Mouse (Mus musculus) heart, adult 2 months (tissue): ENCODE measurements around the gene Fam222a. TPM values are rescaled to one million over a fixed set of nuclear protein-coding genes. Genes with fewer than 3 reads are reported as not detected.

Experiments used
- DNase-seq, 2 experiments: peaks; one replicate each; pipeline ENCODE4 v3.0.0; 2021
- H3K27ac ChIP-seq: fragments of 200-600 bp; 2 replicates; pipeline ENCODE4 v1.8.1; 2022
- H3K27me3 ChIP-seq: fragments of 200-500 bp; 2 replicates; pipeline ENCODE4 v1.6.1; 2012; ENCODE audit warnings: mild to moderate bottlenecking, low read length, inconsistent platforms, mixed read lengths; ENCODE audit not compliant: control insufficient read depth, insufficient read depth
- H3K36me3 ChIP-seq: fragments of 200-500 bp; 2 replicates; pipeline ENCODE4 v1.6.1; 2012; ENCODE audit warnings: low read length, inconsistent platforms; ENCODE audit not compliant: control insufficient read depth, insufficient read depth
- H3K4me1 ChIP-seq: fragments of 200-500 bp; 2 replicates; pipeline ENCODE4 v1.6.1; 2011; ENCODE audit warnings: low read length; ENCODE audit not compliant: control insufficient read depth, insufficient read depth
- H3K4me3 ChIP-seq: fragments of 200-600 bp; 2 replicates; pipeline ENCODE4 v1.8.1; 2022
- H3K79me2 ChIP-seq: fragments of 200-500 bp; replicated peaks from 2 replicates; pipeline ENCODE4 v1.6.1; 2012; ENCODE audit warnings: mild to moderate bottlenecking, inconsistent platforms, low read length, moderate library complexity, mixed read lengths; ENCODE audit not compliant: control insufficient read depth, insufficient read depth
- H3K9ac ChIP-seq: fragments of 200-500 bp; 2 replicates; pipeline ENCODE4 v1.6.1; 2012; ENCODE audit warnings: low read depth, mild to moderate bottlenecking, control low read depth, inconsistent platforms, low read length, mixed read lengths
- CTCF ChIP-seq: fragments of 200-600 bp; IDR thresholded peaks from 2 replicates; pipeline ENCODE4 v1.8.1; 2022; ENCODE audit warnings: antibody characterized with exemption, mild to moderate bottlenecking, moderate library complexity
- EP300 ChIP-seq: fragments of 200-500 bp; IDR thresholded peaks from 2 replicates; pipeline ENCODE4 v1.6.1; 2011; ENCODE audit warnings: low read depth, low read length, control low read depth; ENCODE audit not compliant: insufficient read depth
- POLR2A ChIP-seq: fragments of 200-500 bp; IDR thresholded peaks from 2 replicates; pipeline ENCODE4 v1.6.1; 2011; ENCODE audit warnings: mild to moderate bottlenecking, low read depth, low read length, control low read depth; ENCODE audit not compliant: insufficient read depth
- WGBS: fragments of 180-500 bp; shearing (Covaris S2); methylation state at CpG from one replicate; pipeline ENCODE4 v1.1.7; 2018; 5-methylcytosine and 5-hydroxymethylcytosine counted together
- intact Hi-C: fragments of 180-260 bp; cut with DNase I; formaldehyde crosslinking; loops from one replicate; pipeline ENCODE4 v1.15.1; 2025
- polyA plus RNA-seq: library from polyadenylated mRNA; depleted of rRNA; stranded (reverse); fragments of >200 nt; gene quantifications from 2 replicates; pipeline ENCODE4 v1.2.3, GENCODE M21; 2012
- total RNA-seq, 2 experiments: library from RNA; stranded (reverse); gene quantifications; 2 replicates each; pipeline ENCODE4 v1.2.3; 2021

The Fam222a gene
- total and polyA plus RNA-seq, 3 experiments: 2.1 to 5.0 (median 2.8) TPM

DNA sequence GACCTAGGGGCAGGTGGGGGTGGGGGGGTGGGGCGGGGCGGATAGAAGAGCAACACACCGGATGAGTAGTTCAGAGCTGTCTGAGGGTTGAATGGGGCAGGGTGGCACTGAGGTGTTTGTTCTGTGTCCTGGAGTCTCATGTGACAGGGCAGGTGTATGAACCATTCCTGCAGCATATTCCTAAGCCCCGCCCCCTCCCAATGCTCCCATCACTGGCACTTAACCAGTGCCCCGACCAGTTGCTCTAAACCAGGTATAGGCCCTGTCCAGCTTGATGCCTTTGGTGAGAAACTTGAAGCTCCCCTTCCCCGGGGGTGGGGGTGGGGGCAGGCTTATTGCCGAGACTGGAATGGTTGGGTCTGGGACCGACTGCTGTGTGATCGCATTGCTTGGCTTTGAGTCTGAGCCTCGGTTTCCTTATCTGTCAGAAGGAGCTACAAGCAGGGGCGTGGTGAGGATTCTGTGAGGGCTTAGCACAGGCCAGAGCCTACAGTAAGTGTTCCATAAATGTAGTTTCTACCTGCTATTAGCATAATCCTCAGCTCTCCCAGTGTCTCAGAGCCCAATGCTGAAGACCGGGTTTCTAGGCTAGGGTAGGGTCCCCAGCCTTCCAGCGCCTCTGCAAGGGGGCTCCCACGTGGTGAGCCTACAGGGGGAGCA lies 3.1 kb downstream of the Fam222a start:
- Histone ChIP-seq H3K27ac (no peak overlapping the region), H3K27me3 (no peaks in the 10 kb centered on the region), H3K36me3 (no peaks in the 10 kb centered on the region), H3K4me1 (peaks cover 5% of the 10 kb centered on the region), H3K4me3 (no peak overlapping the region), H3K79me2 (no peaks in the 10 kb centered on the region), H3K9ac (no peak overlapping the region)
- DNase-seq: no peak
- 21% methylated on average over 14 of the region's 14 CpGs for WGBS
- intact Hi-C loops: no loop called here
- TF ChIP-seq EP300 (no peak), CTCF (no peak), POLR2A (no peak)

- WGBS: 12% methylated on average over 39 of the region's 39 CpGs
- no peak overlapping the region; the same call in 1 of the 2 replicates for H3K4me3 ChIP-seq
- H3K9ac ChIP-seq: no peak overlapping the region
- H3K27me3 ChIP-seq: no peaks in the 10 kb centered on the region
- DNase-seq: no peak
- no peak overlapping the region for H3K27ac ChIP-seq
- H3K79me2 ChIP-seq: no peaks in the 10 kb centered on the region
- no peak for TF ChIP-seq CTCF
- no peak for TF ChIP-seq EP300
- TF ChIP-seq POLR2A: no peak
- intact Hi-C loops: no loop called here
- peaks cover 5% of the 10 kb centered on the region for H3K4me1 ChIP-seq
- no peaks in the 10 kb centered on the region for H3K36me3 ChIP-seq
Observed at GRCm38 (mm10) chr5:114571451-114572030, 3.7 kb downstream of the Fam222a start.

- intact Hi-C loops: no loop called here
- H3K27ac ChIP-seq: no peak overlapping the region
- WGBS: 67% methylated on average over 2 of the region's 2 CpGs
- H3K9ac ChIP-seq: no peak overlapping the region
- TF ChIP-seq CTCF (no peak), POLR2A (no peak), EP300 (no peak)
- no peaks in the 10 kb centered on the region for H3K36me3 ChIP-seq
- H3K79me2 ChIP-seq: no peaks in the 10 kb centered on the region
- no peak overlapping the region for H3K4me3 ChIP-seq
- no peaks in the 10 kb centered on the region for H3K27me3 ChIP-seq
- H3K4me1 ChIP-seq: peaks cover 5% of the 10 kb centered on the region
- DNase-seq: peak in 1 of 2 experiments; percentile 30
Observed at GRCm38 (mm10) chr5:114572997-114573396, 5.2 kb downstream of the Fam222a start.

GRCm38 (mm10) chr5:114573920-114574628 lies 6.3 kb downstream of the Fam222a start:
- 64% methylated on average over 12 of the region's 12 CpGs for WGBS
- TF ChIP-seq POLR2A (no peak), EP300 (no peak), CTCF (no peak)
- Histone ChIP-seq H3K27ac (no peak overlapping the region), H3K4me3 (no peak overlapping the region), H3K4me1 (peaks cover 3% of the 10 kb centered on the region), H3K79me2 (no peaks in the 10 kb centered on the region), H3K9ac (no peak overlapping the region), H3K27me3 (no peaks in the 10 kb centered on the region), H3K36me3 (no peaks in the 10 kb centered on the region)
- intact Hi-C loops: no loop called here
- DNase-seq: no peak

GRCm38 (mm10) chr5:114575010-114575409 lies 7.2 kb downstream of the Fam222a start:
- DNase-seq: no peak
- WGBS: 59% methylated on average over 11 of the region's 11 CpGs
- Histone ChIP-seq H3K27ac (peak overlapping the region; percentile 45; the same call in 1 of the 2 replicates), H3K4me3 (no peak overlapping the region), H3K4me1 (no peaks in the 10 kb centered on the region; the same call in 1 of the 2 replicates), H3K36me3 (no peaks in the 10 kb centered on the region), H3K9ac (no peak overlapping the region), H3K27me3 (no peaks in the 10 kb centered on the region), H3K79me2 (no peaks in the 10 kb centered on the region)
- intact Hi-C loops: no loop called here
- no peak for TF ChIP-seq EP300
- no peak for TF ChIP-seq POLR2A
- no peak for TF ChIP-seq CTCF

GRCm38 (mm10) chr5:114575530-114575929 lies 7.7 kb downstream of the Fam222a start:
- Histone ChIP-seq H3K9ac (no peak overlapping the region), H3K4me1 (no peaks in the 10 kb centered on the region; the same call in 1 of the 2 replicates), H3K27me3 (no peaks in the 10 kb centered on the region), H3K36me3 (no peaks in the 10 kb centered on the region), H3K79me2 (no peaks in the 10 kb centered on the region), H3K27ac (peak overlapping the region; percentile 45; the same call in 1 of the 2 replicates), H3K4me3 (no peak overlapping the region)
- TF ChIP-seq CTCF: no peak
- TF ChIP-seq POLR2A: no peak
- no peak for TF ChIP-seq EP300
- peak in 1 of 2 experiments; percentile 66 for DNase-seq
- WGBS: 57% methylated on average over 7 of the region's 7 CpGs
- intact Hi-C loops: no loop called here
